Comparison of ENCODE assay signal across 1 mouse cellular context in the genomic region with DNA sequence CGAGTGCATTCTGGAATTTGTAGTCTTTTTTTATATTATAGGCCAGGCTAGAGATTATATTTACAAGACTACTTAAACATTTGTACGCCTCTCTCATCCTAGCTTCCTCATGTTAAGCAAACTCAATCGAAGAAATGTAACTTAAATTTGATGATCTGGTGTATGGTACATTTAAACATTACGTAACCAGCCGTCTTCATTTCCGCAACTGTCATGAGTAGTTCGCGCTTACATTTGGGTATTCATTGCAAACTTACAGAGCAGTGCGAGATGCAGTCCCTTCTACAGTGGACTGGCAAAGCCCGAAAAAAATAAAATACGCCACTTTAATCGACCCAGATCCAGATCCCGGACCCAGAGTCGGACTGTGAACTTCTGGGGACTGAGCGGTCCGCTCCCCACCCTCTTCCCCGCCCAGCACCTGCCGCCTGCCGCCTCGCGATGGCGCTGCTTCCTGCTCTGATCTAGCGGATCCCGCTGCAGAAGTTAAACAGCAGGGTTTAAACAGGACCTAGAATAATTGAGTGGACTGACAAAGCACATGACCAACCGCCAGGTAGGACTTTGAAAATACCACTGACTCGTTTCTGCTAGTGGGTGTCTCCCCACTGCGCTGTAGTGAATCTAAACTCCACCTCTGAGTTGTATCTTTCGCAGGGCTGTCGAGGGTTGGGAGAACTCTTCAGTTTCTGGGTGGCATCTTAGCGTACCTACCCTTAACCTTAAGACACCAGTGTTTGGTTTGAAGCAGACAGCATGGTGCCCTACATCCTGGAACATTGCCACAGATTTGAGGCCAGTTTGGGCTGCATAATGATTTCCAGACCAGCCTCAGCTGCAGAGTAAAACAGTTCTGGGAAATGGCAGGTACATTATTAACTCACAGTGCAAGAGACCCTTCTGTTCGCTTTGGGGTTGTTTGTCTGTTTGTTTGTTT.
A peak's percentile ranks its signal among the peaks of the same experiment; 100 is the strongest.
TF ChIP-seq lines count a peak whose summit lies in the region.

No protein-coding gene starts in this region.

TF ChIP-seq in C2C12, 6 proteins besides CTCF, POLR2A, EP300 and RAD21:
- TF ChIP-seq MYOG (IDR thresholded peaks at IDR 0.05; ENCODE audit: control insufficient read depth, extremely low read depth, insufficient read length), result no peak
- TF ChIP-seq MYOD1 (IDR thresholded peaks at IDR 0.05; ENCODE audit: control insufficient read depth, insufficient read length, low read depth), result no peak
- TF ChIP-seq CEBPB (IDR thresholded peaks at IDR 0.05; ENCODE audit: low read depth), result peak; percentile 32
- TF ChIP-seq MAX (IDR thresholded peaks at IDR 0.05), result peak; percentile 27
- TF ChIP-seq USF1 (IDR thresholded peaks at IDR 0.05; ENCODE audit: low read depth), result no peak
- TF ChIP-seq FOSL1 (IDR thresholded peaks at IDR 0.05; ENCODE audit: insufficient read depth, low read length, poor library complexity, severe bottlenecking), result no peak
